Mouse (Mus musculus) limb, embryonic 14.5 days (tissue): ENCODE data around the gene Crebzf. TPM values are rescaled to one million over a fixed set of nuclear protein-coding genes. Genes with fewer than 3 reads are reported as not detected.

Experiments used
- ATAC-seq: fragments of 200-750 bp; cut with Nextera tagmentation; 2 replicates; pipeline ENCODE4 v1.8.0; 2017; ENCODE audit warnings: low read depth, moderate number of reproducible peaks, moderate TSS enrichment; ENCODE audit not compliant: low FRiP score
- DNase-seq: peaks from one replicate; pipeline ENCODE4 v3.0.0-alpha.2; 2015; ENCODE audit warnings: low spot score
- H3K27ac ChIP-seq: fragments of 300-500 bp; sonication (generic); replicated peaks from 2 replicates; pipeline ENCODE4 v1.5.1; 2014; ENCODE audit warnings: low read depth, mild to moderate bottlenecking, low read length, moderate library complexity, mixed read lengths
- H3K27me3 ChIP-seq: fragments of 300-500 bp; sonication (generic); 2 replicates; pipeline ENCODE4 v1.6.1; 2014; ENCODE audit warnings: low read length, mixed read lengths; ENCODE audit not compliant: control insufficient read depth, insufficient read depth
- H3K36me3 ChIP-seq: fragments of 300-500 bp; sonication (generic); 2 replicates; pipeline ENCODE4 v1.6.1; 2014; ENCODE audit warnings: mild to moderate bottlenecking, low read length, moderate library complexity, mixed read lengths; ENCODE audit not compliant: control insufficient read depth, insufficient read depth
- H3K4me1 ChIP-seq: fragments of 300-500 bp; sonication (generic); 2 replicates; pipeline ENCODE4 v1.6.1; 2014; ENCODE audit warnings: antibody characterized with exemption, low read length, mixed read lengths; ENCODE audit not compliant: control insufficient read depth, insufficient read depth
- H3K4me2 ChIP-seq: fragments of 300-500 bp; sonication (generic); replicated peaks from 2 replicates; pipeline ENCODE4 v1.6.1; 2014; ENCODE audit warnings: low read depth, mild to moderate bottlenecking, low read length, moderate library complexity; ENCODE audit not compliant: severe bottlenecking
- H3K4me3 ChIP-seq: fragments of 300-500 bp; sonication (generic); replicated peaks from 2 replicates; pipeline ENCODE4 v1.5.1; 2014; ENCODE audit warnings: low read length
- H3K9ac ChIP-seq: fragments of 300-500 bp; sonication (generic); 2 replicates; pipeline ENCODE4 v1.6.1; 2014; ENCODE audit warnings: mild to moderate bottlenecking, low read depth, low read length, moderate library complexity; ENCODE audit not compliant: severe bottlenecking
- H3K9me3 ChIP-seq: fragments of 300-500 bp; sonication (generic); 2 replicates; pipeline ENCODE4 v1.6.1; 2016; ENCODE audit warnings: low read length; ENCODE audit not compliant: control insufficient read depth
- POLR2A ChIP-seq: fragments of 200-500 bp; IDR thresholded peaks from 2 replicates; pipeline ENCODE4 v1.8.0; 2012; ENCODE audit warnings: inconsistent platforms, mild to moderate bottlenecking, moderate library complexity, borderline replicate concordance; ENCODE audit not compliant: insufficient read depth, insufficient read length; ENCODE audit errors: extremely low read depth
- WGBS: fragments of 180-500 bp; shearing (Covaris S2); extraction: QIAGEN DNeasy Blood & Tissue Kit; methylation state at CpG from one replicate; pipeline ENCODE4 v1.1.7; 2014; 5-methylcytosine and 5-hydroxymethylcytosine counted together
- polyA plus RNA-seq, 2 experiments: library from polyadenylated mRNA; depleted of rRNA in 1 of 2; stranded (reverse) in 1 of 2; unstranded in 1 of 2; fragments of >200 nt; fragmentation: Nextera tagmentation in 1 of 2; extraction: Ambion mirVana in 1 of 2; gene quantifications; 2 replicates each; pipeline versions ENCODE4 v1.2.1 to v1.2.3; 2012 to 2014

The Crebzf gene
- polyA plus RNA-seq, 2 experiments, result 58.1 to 145 TPM

GRCm38 (mm10) chr7:90482607-90483006, 40.1 kb downstream of the Crebzf start:
- H3K36me3 ChIP-seq, result no peaks in the 10 kb centered on the region
- ATAC-seq (no peak), DNase-seq (no peak)
- no peak overlapping the region for H3K4me3 ChIP-seq
- no peaks in the 10 kb centered on the region for H3K4me1 ChIP-seq
- no peak overlapping the region for H3K27ac ChIP-seq
- WGBS, result 93% methylated on average over 2 of the region's 2 CpGs
- no peak for TF ChIP-seq POLR2A
- no peaks in the 10 kb centered on the region for H3K27me3 ChIP-seq
- no peak overlapping the region for H3K4me2 ChIP-seq
- H3K9ac ChIP-seq, result no peak overlapping the region
- no peaks in the 10 kb centered on the region for H3K9me3 ChIP-seq

Other genes with a start within 250 kb of the Crebzf start
- gene Ccdc83, start 177.0 kb upstream of the Crebzf start, polyA plus RNA-seq (2012; rRNA removed), result 0.14 TPM in 1 of 2 replicates, not detected in the other
- not detected in 2 replicates for gene Ccdc83, start 177.0 kb upstream of the Crebzf start, polyA plus RNA-seq (2014; fragmentation: Nextera tagmentation; extraction: Ambion mirVana)
- gene Sytl2, start 140.5 kb upstream of the Crebzf start, polyA plus RNA-seq (2012; rRNA removed), result 21.6 and 25.7 TPM in 2 replicates
- gene Sytl2, start 140.5 kb upstream of the Crebzf start, polyA plus RNA-seq (2014; fragmentation: Nextera tagmentation; extraction: Ambion mirVana), result 18.0 and 21.9 TPM in 2 replicates
- gene Ccdc89, start 16.2 kb upstream of the Crebzf start, polyA plus RNA-seq (2012; rRNA removed), result 0.51 and 0.80 TPM in 2 replicates
- 0.77 and 0.97 TPM in 2 replicates for gene Ccdc89, start 16.2 kb upstream of the Crebzf start, polyA plus RNA-seq (2014; fragmentation: Nextera tagmentation; extraction: Ambion mirVana)
- 43.8 and 44.0 TPM in 2 replicates for gene Tmem126a, start 14.5 kb downstream of the Crebzf start, polyA plus RNA-seq (2012; rRNA removed)
- 94.1 and 98.4 TPM in 2 replicates for gene Tmem126a, start 14.5 kb downstream of the Crebzf start, polyA plus RNA-seq (2014; fragmentation: Nextera tagmentation; extraction: Ambion mirVana)
- 13.3 and 18.6 TPM in 2 replicates for gene Tmem126b, start 33.3 kb downstream of the Crebzf start, polyA plus RNA-seq (2012; rRNA removed)
- 32.4 and 34.1 TPM in 2 replicates for gene Tmem126b, start 33.3 kb downstream of the Crebzf start, polyA plus RNA-seq (2014; fragmentation: Nextera tagmentation; extraction: Ambion mirVana)
- gene Dlg2, start 33.9 kb downstream of the Crebzf start, polyA plus RNA-seq (2012; rRNA removed), result 4.6 and 5.3 TPM in 2 replicates
- gene Dlg2, start 33.9 kb downstream of the Crebzf start, polyA plus RNA-seq (2014; fragmentation: Nextera tagmentation; extraction: Ambion mirVana), result 6.2 and 7.3 TPM in 2 replicates